Mouse (Mus musculus): ENCODE measurements at regions not wholly inside any gene's neighbourhood (a gene's known extent, or its start where the extent isn't known, plus 50 kb on each side); places are given as distances from the start of the nearest gene placed in this dataset.

DNA sequence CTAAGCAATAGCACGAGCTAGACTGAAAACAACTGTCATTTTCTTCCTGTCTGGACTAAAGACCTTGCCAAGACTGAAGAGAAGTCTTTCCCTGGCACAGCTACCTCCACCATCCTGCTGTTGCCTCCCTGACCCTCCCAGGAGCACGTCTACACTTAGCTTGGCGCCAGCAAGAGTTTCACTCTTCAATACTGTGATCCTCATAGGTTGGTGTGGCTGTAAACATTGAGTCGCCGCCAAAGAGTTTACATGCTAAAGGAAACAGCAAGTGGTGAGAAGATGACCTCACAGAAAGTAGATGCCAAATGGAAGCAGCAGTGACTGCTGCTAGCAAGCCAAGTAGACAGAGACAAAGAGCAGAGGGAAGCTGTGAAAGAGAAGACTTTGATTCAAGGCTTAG, 66.0 kb upstream of the Dusp10 start:
- H3K4me3 ChIP-seq, result no peak overlapping the region
- intact Hi-C loops (cut with DNase I), result no loop called here
- H3K79me2 ChIP-seq (replicated peaks; ENCODE audit: control insufficient read depth, insufficient read depth, low read length), result no peaks in the 10 kb centered on the region
- no peaks in the 10 kb centered on the region; the same call in 1 of the 2 replicates for H3K4me1 ChIP-seq (ENCODE audit: control insufficient read depth, insufficient read depth, low read length)
- 39% methylated on average over 5 of the region's 5 CpGs for WGBS
- DNase-seq, result peak; percentile 34 to 47
- no peaks in the 10 kb centered on the region for H3K36me3 ChIP-seq (ENCODE audit: control insufficient read depth, insufficient read depth, low read length)
- H3K27me3 ChIP-seq (ENCODE audit: control insufficient read depth, insufficient read depth, low read length), result no peaks in the 10 kb centered on the region
- H3K9ac ChIP-seq (ENCODE audit: low read depth, low read length), result no peak overlapping the region
- no peak overlapping the region for H3K27ac ChIP-seq
- TF ChIP-seq POLR2A (IDR thresholded peaks at IDR 0.05; ENCODE audit: insufficient read depth, low read depth, low read length) (no peak), EP300 (IDR thresholded peaks at IDR 0.05; ENCODE audit: insufficient read depth, low read depth, low read length) (no peak), CTCF (IDR thresholded peaks at IDR 0.05) (no peak)

DNA sequence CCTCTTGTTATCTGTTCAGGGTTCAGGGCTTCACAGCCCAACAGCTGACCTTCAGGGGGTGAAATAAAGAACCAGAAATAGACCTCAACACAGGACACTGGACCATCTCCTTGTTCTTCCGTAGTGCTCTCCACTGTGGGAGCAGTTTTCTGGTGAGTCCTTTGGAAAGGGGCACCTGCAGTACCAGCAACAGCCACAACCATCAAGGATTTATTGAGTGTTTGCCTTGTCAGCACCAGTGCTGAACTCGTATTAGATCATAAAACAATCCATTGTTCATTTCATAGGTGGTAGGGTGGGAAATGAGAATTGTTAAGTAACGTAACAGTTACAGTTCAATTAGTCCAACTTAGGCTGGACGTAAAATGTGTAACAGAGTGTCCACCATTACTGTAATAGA, 63.9 kb upstream of the Dusp10 start:
- intact Hi-C loops (cut with DNase I), result no loop called here
- Histone ChIP-seq H3K36me3 (ENCODE audit: control insufficient read depth, insufficient read depth, low read length) (no peaks in the 10 kb centered on the region), H3K9ac (ENCODE audit: low read depth, low read length) (no peak overlapping the region), H3K27ac (no peak overlapping the region), H3K27me3 (ENCODE audit: control insufficient read depth, insufficient read depth, low read length) (no peaks in the 10 kb centered on the region), H3K4me1 (ENCODE audit: control insufficient read depth, insufficient read depth, low read length) (no peaks in the 10 kb centered on the region; the same call in 1 of the 2 replicates), H3K79me2 (replicated peaks; ENCODE audit: control insufficient read depth, insufficient read depth, low read length) (no peaks in the 10 kb centered on the region), H3K4me3 (no peak overlapping the region)
- TF ChIP-seq POLR2A (IDR thresholded peaks at IDR 0.05; ENCODE audit: insufficient read depth, low read depth, low read length) (no peak), CTCF (IDR thresholded peaks at IDR 0.05) (peak; percentile 32)
- no peak for DNase-seq
- WGBS, result 81% methylated on average over 4 of the region's 4 CpGs

DNA sequence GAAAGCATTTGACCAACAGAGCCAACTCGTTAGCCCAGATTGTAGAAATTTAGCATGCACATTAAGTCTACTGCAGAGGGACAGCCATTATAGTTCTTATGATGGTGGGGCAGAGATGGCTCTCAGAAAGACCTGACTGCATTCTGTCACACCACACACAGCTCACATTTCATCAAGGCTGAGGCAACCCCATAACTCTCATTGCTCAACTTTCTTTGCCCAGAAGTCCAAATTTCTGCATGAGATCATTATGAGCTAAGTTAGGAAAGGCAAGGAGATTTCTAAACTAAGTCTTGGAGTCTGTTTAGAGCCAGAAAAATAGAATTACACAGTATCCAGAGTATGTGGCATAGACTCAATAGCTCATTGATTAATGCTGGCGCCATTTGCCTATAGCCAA, 59.0 kb upstream of the Dusp10 start:
- no peaks in the 10 kb centered on the region for H3K27me3 ChIP-seq (ENCODE audit: control insufficient read depth, insufficient read depth, low read length)
- intact Hi-C loops (cut with DNase I), result no loop called here
- H3K79me2 ChIP-seq (replicated peaks; ENCODE audit: control insufficient read depth, insufficient read depth, low read length), result no peaks in the 10 kb centered on the region
- TF ChIP-seq POLR2A (IDR thresholded peaks at IDR 0.05; ENCODE audit: insufficient read depth, low read depth, low read length) (no peak), EP300 (IDR thresholded peaks at IDR 0.05; ENCODE audit: insufficient read depth, low read depth, low read length) (no peak), CTCF (IDR thresholded peaks at IDR 0.05) (no peak)
- no peak overlapping the region for H3K27ac ChIP-seq
- no peaks in the 10 kb centered on the region for H3K4me1 ChIP-seq (ENCODE audit: control insufficient read depth, insufficient read depth, low read length)
- H3K4me3 ChIP-seq, result no peak overlapping the region
- WGBS, result 88% methylated on average over 2 of the region's 2 CpGs
- H3K9ac ChIP-seq (ENCODE audit: low read depth, low read length), result no peak overlapping the region
- no peaks in the 10 kb centered on the region for H3K36me3 ChIP-seq (ENCODE audit: control insufficient read depth, insufficient read depth, low read length)
- no peak for DNase-seq

DNA sequence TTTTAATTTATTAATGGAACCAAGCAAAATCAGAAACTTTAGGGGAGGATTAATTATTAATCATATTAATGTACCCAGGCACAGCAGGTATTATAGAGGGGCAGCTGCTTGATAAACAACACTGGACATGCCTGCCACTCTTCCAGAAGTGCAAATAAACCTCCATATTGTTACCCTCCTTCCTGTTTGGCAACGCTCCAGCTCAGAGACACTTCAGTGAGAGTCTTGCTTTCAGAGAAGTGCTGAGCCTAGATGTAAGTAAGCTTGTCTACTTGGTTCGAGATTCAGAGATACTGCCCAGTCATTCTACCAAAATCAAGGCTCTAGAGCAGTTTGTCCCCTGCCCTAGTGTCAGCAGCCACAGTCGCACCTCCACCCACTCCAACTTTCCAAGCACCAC, 56.7 kb upstream of the Dusp10 start:
- Histone ChIP-seq H3K27ac (no peak overlapping the region), H3K4me1 (ENCODE audit: control insufficient read depth, insufficient read depth, low read length) (no peaks in the 10 kb centered on the region), H3K4me3 (no peak overlapping the region), H3K36me3 (ENCODE audit: control insufficient read depth, insufficient read depth, low read length) (no peaks in the 10 kb centered on the region), H3K79me2 (replicated peaks; ENCODE audit: control insufficient read depth, insufficient read depth, low read length) (no peaks in the 10 kb centered on the region), H3K27me3 (ENCODE audit: control insufficient read depth, insufficient read depth, low read length) (no peaks in the 10 kb centered on the region), H3K9ac (ENCODE audit: low read depth, low read length) (no peak overlapping the region)
- TF ChIP-seq POLR2A (IDR thresholded peaks at IDR 0.05; ENCODE audit: insufficient read depth, low read depth, low read length), result no peak
- no peak for TF ChIP-seq EP300 (IDR thresholded peaks at IDR 0.05; ENCODE audit: insufficient read depth, low read depth, low read length)
- no peak for TF ChIP-seq CTCF (IDR thresholded peaks at IDR 0.05)
- intact Hi-C loops (cut with DNase I), result no loop called here
- no peak for DNase-seq
- 55% methylated on average over 3 of the region's 3 CpGs for WGBS

DNA sequence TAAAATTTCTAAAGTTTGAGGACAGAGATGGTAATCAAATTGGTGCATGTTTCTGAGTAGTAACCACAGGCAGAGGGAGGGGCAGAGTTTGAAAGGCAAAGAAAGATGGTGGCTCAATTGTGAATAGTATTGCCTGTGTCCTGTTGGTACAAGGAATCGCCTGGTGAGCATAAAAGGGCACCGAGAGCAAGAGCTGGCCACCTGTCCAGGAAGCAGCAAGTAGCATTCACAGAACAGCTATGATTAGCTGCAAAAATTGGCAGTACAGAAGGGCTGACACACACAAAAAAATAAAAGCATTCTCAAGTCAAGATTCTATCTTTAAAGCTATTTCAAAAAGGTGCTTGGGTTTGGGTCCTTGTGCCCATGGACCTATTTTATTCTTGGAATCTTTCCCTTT, 51.7 kb upstream of the Dusp10 start:
- Histone ChIP-seq H3K4me3 (no peak overlapping the region), H3K4me1 (ENCODE audit: control insufficient read depth, insufficient read depth, low read length) (no peaks in the 10 kb centered on the region), H3K36me3 (ENCODE audit: control insufficient read depth, insufficient read depth, low read length) (no peaks in the 10 kb centered on the region), H3K27me3 (ENCODE audit: control insufficient read depth, insufficient read depth, low read length) (no peaks in the 10 kb centered on the region), H3K27ac (no peak overlapping the region), H3K9ac (ENCODE audit: low read depth, low read length) (no peak overlapping the region), H3K79me2 (replicated peaks; ENCODE audit: control insufficient read depth, insufficient read depth, low read length) (no peaks in the 10 kb centered on the region)
- DNase-seq, result no peak
- intact Hi-C loops (cut with DNase I), result no loop called here
- TF ChIP-seq CTCF (IDR thresholded peaks at IDR 0.05) (no peak), EP300 (IDR thresholded peaks at IDR 0.05; ENCODE audit: insufficient read depth, low read depth, low read length) (no peak), POLR2A (IDR thresholded peaks at IDR 0.05; ENCODE audit: insufficient read depth, low read depth, low read length) (no peak)
- 57% methylated on average over 2 of the region's 2 CpGs for WGBS

DNA sequence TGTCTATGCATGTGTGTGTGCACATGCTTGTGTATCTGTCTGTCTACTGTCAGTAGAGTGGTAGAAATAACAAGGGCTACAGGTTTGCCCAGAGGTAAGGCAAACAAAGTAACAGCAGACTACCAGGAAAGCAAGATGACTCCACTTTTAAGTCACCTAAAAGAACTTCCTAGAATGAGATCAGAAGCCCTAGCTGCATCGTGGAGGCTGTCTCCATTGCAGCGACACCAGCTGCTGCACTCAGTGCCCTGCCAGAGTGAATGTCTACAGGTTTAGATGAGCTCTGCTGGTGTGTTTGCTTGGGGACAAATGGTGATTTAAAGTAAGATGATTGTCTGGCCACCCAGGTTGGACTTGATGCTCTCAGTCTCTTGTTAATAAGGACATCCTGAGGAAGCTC, 50.6 kb upstream of the Dusp10 start:
- TF ChIP-seq EP300 (IDR thresholded peaks at IDR 0.05; ENCODE audit: insufficient read depth, low read depth, low read length), result no peak
- no peak for TF ChIP-seq CTCF (IDR thresholded peaks at IDR 0.05)
- no peak for TF ChIP-seq POLR2A (IDR thresholded peaks at IDR 0.05; ENCODE audit: insufficient read depth, low read depth, low read length)
- Histone ChIP-seq H3K27ac (no peak overlapping the region), H3K79me2 (replicated peaks; ENCODE audit: control insufficient read depth, insufficient read depth, low read length) (no peaks in the 10 kb centered on the region), H3K9ac (ENCODE audit: low read depth, low read length) (no peak overlapping the region), H3K4me1 (ENCODE audit: control insufficient read depth, insufficient read depth, low read length) (no peaks in the 10 kb centered on the region), H3K36me3 (ENCODE audit: control insufficient read depth, insufficient read depth, low read length) (no peaks in the 10 kb centered on the region), H3K4me3 (no peak overlapping the region), H3K27me3 (ENCODE audit: control insufficient read depth, insufficient read depth, low read length) (no peaks in the 10 kb centered on the region)
- intact Hi-C loops (cut with DNase I), result no loop called here
- 96% methylated on average over 2 of the region's 2 CpGs for WGBS
- DNase-seq, result no peak
